Mouse (Mus musculus) hindbrain, embryonic 13.5 days (tissue): Measurements from ENCODE around the gene Olfr955. TPM values are rescaled to one million over a fixed set of nuclear protein-coding genes. Genes with fewer than 3 reads are reported as not detected.
A peak's percentile ranks its signal among the peaks of the same experiment; 100 is the strongest.

ENCODE experiments used
- ATAC-seq: fragments of 200-750 bp; cut with Nextera tagmentation; 2 replicates; pipeline ENCODE4 v1.8.0; 2017; ENCODE audit warnings: moderate TSS enrichment; ENCODE audit not compliant: low FRiP score
- H3K27ac ChIP-seq: fragments of 300-500 bp; sonication (generic); 2 replicates; pipeline ENCODE4 v1.5.1; 2015; ENCODE audit warnings: inconsistent platforms, mild to moderate bottlenecking, moderate library complexity
- H3K27me3 ChIP-seq: fragments of 300-500 bp; sonication (generic); 2 replicates; pipeline ENCODE4 v1.6.1; 2015; ENCODE audit warnings: mild to moderate bottlenecking, inconsistent platforms
- H3K36me3 ChIP-seq: fragments of 300-500 bp; sonication (generic); 2 replicates; pipeline ENCODE4 v1.6.1; 2015; ENCODE audit warnings: mild to moderate bottlenecking, inconsistent platforms
- H3K4me1 ChIP-seq: fragments of 300-500 bp; sonication (generic); replicated peaks from 2 replicates; pipeline ENCODE4 v1.6.1; 2015; ENCODE audit warnings: inconsistent platforms
- H3K4me2 ChIP-seq: fragments of 300-500 bp; sonication (generic); 2 replicates; pipeline ENCODE4 v1.6.1; 2015; ENCODE audit warnings: inconsistent platforms, mild to moderate bottlenecking, moderate library complexity
- H3K4me3 ChIP-seq: fragments of 300-500 bp; sonication (generic); 2 replicates; pipeline ENCODE4 v1.5.1; 2015; ENCODE audit warnings: mild to moderate bottlenecking, inconsistent platforms
- H3K9ac ChIP-seq: fragments of 300-500 bp; sonication (generic); 2 replicates; pipeline ENCODE4 v1.6.1; 2015; ENCODE audit warnings: mild to moderate bottlenecking, inconsistent platforms
- H3K9me3 ChIP-seq: fragments of 300-500 bp; sonication (generic); 2 replicates; pipeline ENCODE4 v1.6.1; 2016; ENCODE audit warnings: inconsistent platforms
- WGBS: fragments of 180-500 bp; shearing (Covaris S2); methylation state at CpG from one replicate; pipeline ENCODE4 v1.1.7; 2015; 5-methylcytosine and 5-hydroxymethylcytosine counted together
- polyA plus RNA-seq: library from polyadenylated mRNA; unstranded; fragments of >200 nt; fragmentation: Nextera tagmentation; extraction: Ambion mirVana; gene quantifications from 2 replicates; pipeline ENCODE4 v1.2.1, GENCODE M21; 2015

Olfr955 gene
- not detected in 2 replicates for polyA plus RNA-seq

- ATAC-seq = no peak
- Histone ChIP-seq H3K27me3 (no peaks in the 10 kb centered on the region), H3K4me1 (no peaks in the 10 kb centered on the region), H3K4me2 (no peak within 1 kb of the TSS), H3K4me3 (no peak within 1 kb of the TSS), H3K36me3 (no peaks in the 10 kb centered on the region), H3K27ac (no peak within 1 kb of the TSS), H3K9me3 (no peaks in the 10 kb centered on the region), H3K9ac (no peak within 1 kb of the TSS)
- 60% methylated on average over 1 of the region's 1 CpGs for WGBS
Measured at GRCm38 (mm10) chr9:39471844-39472243, at the start of gene Olfr955. Gene Olfr955, minus strand, starts transcription at chr9:39471944.

- H3K4me2 ChIP-seq = no peak overlapping the region
- H3K4me1 ChIP-seq = no peaks in the 10 kb centered on the region
- no peaks in the 10 kb centered on the region for H3K9me3 ChIP-seq
- H3K9ac ChIP-seq = no peak overlapping the region
- no peaks in the 10 kb centered on the region for H3K27me3 ChIP-seq
- no peak overlapping the region for H3K4me3 ChIP-seq
- no peak overlapping the region for H3K27ac ChIP-seq
- H3K36me3 ChIP-seq = no peaks in the 10 kb centered on the region
- ATAC-seq = no peak
Measured at GRCm38 (mm10) chr9:39518595-39518994, 46.9 kb upstream of the Olfr955 start.

GRCm38 (mm10) chr9:39515531-39515930 lies 43.8 kb upstream of the Olfr955 start, which contains the start of gene Olfr957:
Gene Olfr957, minus strand, starts transcription at chr9:39515809.
- H3K27ac ChIP-seq = no peak within 1 kb of the TSS
- H3K27me3 ChIP-seq = no peaks in the 10 kb centered on the region
- H3K4me3 ChIP-seq = no peak within 1 kb of the TSS
- no peaks in the 10 kb centered on the region for H3K36me3 ChIP-seq
- no peaks in the 10 kb centered on the region for H3K9me3 ChIP-seq
- H3K4me1 ChIP-seq = no peaks in the 10 kb centered on the region
- no peak for ATAC-seq
- 79% methylated on average over 3 of the region's 3 CpGs for WGBS
- H3K9ac ChIP-seq = no peak within 1 kb of the TSS
- H3K4me2 ChIP-seq = no peak within 1 kb of the TSS

GRCm38 (mm10) chr9:39509412-39509811 lies 37.7 kb upstream of the Olfr955 start:
- no peak overlapping the region for H3K4me3 ChIP-seq
- no peak for ATAC-seq
- H3K4me2 ChIP-seq = no peak overlapping the region
- WGBS = 82% methylated on average over 9 of the region's 9 CpGs
- H3K4me1 ChIP-seq = no peaks in the 10 kb centered on the region
- H3K9me3 ChIP-seq = no peaks in the 10 kb centered on the region
- H3K27ac ChIP-seq = no peak overlapping the region
- H3K36me3 ChIP-seq = no peaks in the 10 kb centered on the region
- H3K27me3 ChIP-seq = no peaks in the 10 kb centered on the region
- H3K9ac ChIP-seq = no peak overlapping the region

- peak; percentile 86 for ATAC-seq
- WGBS = 8% methylated on average over 6 of the region's 6 CpGs
- H3K27ac ChIP-seq = no peak overlapping the region
- H3K9me3 ChIP-seq = no peaks in the 10 kb centered on the region
- no peak overlapping the region for H3K4me3 ChIP-seq
- H3K9ac ChIP-seq = no peak overlapping the region
- H3K36me3 ChIP-seq = no peaks in the 10 kb centered on the region
- H3K27me3 ChIP-seq = no peaks in the 10 kb centered on the region
- H3K4me1 ChIP-seq = no peaks in the 10 kb centered on the region
- no peak overlapping the region for H3K4me2 ChIP-seq
Measured at GRCm38 (mm10) chr9:39508998-39509397, 37.3 kb upstream of the Olfr955 start.

- ATAC-seq = no peak
- Histone ChIP-seq H3K36me3 (no peaks in the 10 kb centered on the region), H3K27ac (no peak within 1 kb of the TSS), H3K27me3 (no peaks in the 10 kb centered on the region), H3K4me2 (no peak within 1 kb of the TSS), H3K9ac (no peak within 1 kb of the TSS), H3K4me3 (no peak within 1 kb of the TSS), H3K9me3 (no peaks in the 10 kb centered on the region), H3K4me1 (no peaks in the 10 kb centered on the region)
- WGBS = 91% methylated on average over 2 of the region's 2 CpGs
Measured at GRCm38 (mm10) chr9:39493895-39494294, 22.2 kb upstream of the Olfr955 start, which contains the start of gene Olfr44. Gene Olfr44, minus strand, starts transcription at chr9:39493995.

- no peaks in the 10 kb centered on the region for H3K4me1 ChIP-seq
- H3K9ac ChIP-seq = no peak within 1 kb of the TSS
- H3K27ac ChIP-seq = no peak within 1 kb of the TSS
- H3K27me3 ChIP-seq = no peaks in the 10 kb centered on the region
- ATAC-seq = no peak
- no peak within 1 kb of the TSS for H3K4me3 ChIP-seq
- WGBS = 89% methylated on average over 6 of the region's 6 CpGs
- H3K4me2 ChIP-seq = no peak within 1 kb of the TSS
- no peaks in the 10 kb centered on the region for H3K9me3 ChIP-seq
- no peaks in the 10 kb centered on the region for H3K36me3 ChIP-seq
Measured at GRCm38 (mm10) chr9:39456401-39456800, 15.3 kb downstream of the Olfr955 start, which contains the start of gene Olfr954. Gene Olfr954, plus strand, starts transcription at chr9:39456701.

GRCm38 (mm10) chr9:39427048-39427447 lies 44.7 kb downstream of the Olfr955 start, which contains the start of gene Olfr952:
Gene Olfr952, minus strand, starts transcription at chr9:39427148.
- Histone ChIP-seq H3K4me1 (no peaks in the 10 kb centered on the region), H3K9me3 (no peaks in the 10 kb centered on the region), H3K36me3 (no peaks in the 10 kb centered on the region), H3K4me3 (no peak within 1 kb of the TSS), H3K4me2 (no peak within 1 kb of the TSS), H3K9ac (no peak within 1 kb of the TSS), H3K27me3 (no peaks in the 10 kb centered on the region), H3K27ac (no peak within 1 kb of the TSS)
- no peak for ATAC-seq

Other genes with a start within 250 kb of the Olfr955 start
- gene Olfr1537, start 221.9 kb downstream of the Olfr955 start, polyA plus RNA-seq = not detected in 2 replicates
- not detected in 2 replicates for gene Olfr945, start 195.1 kb downstream of the Olfr955 start, polyA plus RNA-seq
- not detected in 2 replicates for gene Olfr948, start 145.9 kb downstream of the Olfr955 start, polyA plus RNA-seq
- gene Olfr951, start 84.5 kb downstream of the Olfr955 start, polyA plus RNA-seq = not detected in 2 replicates
- not detected in 2 replicates for gene Olfr952, start 44.8 kb downstream of the Olfr955 start, polyA plus RNA-seq
- gene Olfr954, start 15.2 kb downstream of the Olfr955 start, polyA plus RNA-seq = not detected in 2 replicates
- not detected in 2 replicates for gene Olfr44, start 22.1 kb upstream of the Olfr955 start, polyA plus RNA-seq
- gene Olfr957, start 43.9 kb upstream of the Olfr955 start, polyA plus RNA-seq = not detected in 2 replicates
- gene Olfr958, start 82.1 kb upstream of the Olfr955 start, polyA plus RNA-seq = not detected in 2 replicates
- not detected in 2 replicates for gene Olfr959, start 103.6 kb upstream of the Olfr955 start, polyA plus RNA-seq
- 63.0 and 69.8 TPM in 2 replicates for gene AW551984, start 132.5 kb upstream of the Olfr955 start, polyA plus RNA-seq
- gene Olfr148, start 138.7 kb upstream of the Olfr955 start, polyA plus RNA-seq = not detected in 2 replicates
- gene Olfr960, start 149.4 kb upstream of the Olfr955 start, polyA plus RNA-seq = not detected in 2 replicates
- gene Olfr961, start 173.1 kb upstream of the Olfr955 start, polyA plus RNA-seq = not detected in 2 replicates
- gene Olfr963, start 195.3 kb upstream of the Olfr955 start, polyA plus RNA-seq = not detected in 2 replicates
- not detected in 2 replicates for gene Olfr149, start 235.2 kb upstream of the Olfr955 start, polyA plus RNA-seq
- not detected in 2 replicates for gene Olfr965, start 239.4 kb upstream of the Olfr955 start, polyA plus RNA-seq